In the genomic region with DNA sequence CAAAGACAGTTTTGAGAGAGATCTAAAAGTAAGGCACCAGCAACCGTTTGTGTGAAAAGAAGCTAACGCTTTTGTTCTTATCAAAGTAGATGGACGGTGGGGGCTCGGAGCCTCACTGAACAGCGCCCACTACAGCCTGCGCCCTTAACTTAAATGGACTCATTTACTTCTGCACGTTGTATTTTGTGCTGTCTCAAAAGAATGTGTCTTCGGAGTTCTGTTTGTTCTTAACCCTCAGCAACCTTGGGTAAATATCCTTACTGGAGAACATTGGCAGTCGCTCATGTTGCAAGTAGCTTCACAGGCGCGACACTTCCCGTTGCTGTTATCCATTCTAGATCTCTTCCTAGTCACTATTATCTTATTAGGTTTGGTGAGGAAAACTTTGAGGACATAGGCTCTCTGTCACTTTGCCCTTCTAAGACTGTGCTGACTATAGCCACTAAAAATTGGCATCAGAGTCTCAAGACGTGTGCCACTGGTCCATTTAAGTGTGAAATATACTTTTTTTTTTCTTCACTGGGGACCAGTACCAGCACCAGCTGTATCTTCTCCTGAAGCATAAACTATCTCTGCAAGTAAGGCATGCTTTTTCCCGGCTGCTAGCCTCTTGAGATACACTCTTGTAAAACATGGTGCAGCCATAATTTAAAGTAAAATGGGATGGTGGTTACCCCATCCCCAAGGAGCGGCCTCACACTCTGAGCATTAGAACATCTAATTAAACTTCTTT, we compare ENCODE assay signal across 14 mouse cellular contexts.
DNase-seq lines count a peak whose midpoint lies in the region; ATAC-seq and TF ChIP-seq lines count a peak whose summit lies in the region.
"Had no signal": no experiment of that assay in that cellular context is flagged by ENCODE, and none has a peak within 500 bp of the region (broad histone marks: within the 10 kb centered on the region; RNA-seq: fewer than 3 reads in every experiment).

No protein-coding gene starts in this region.

- no peak overlapping the region for H3K27ac ChIP-seq in intestine, embryonic 15.5 days
- H3K27ac ChIP-seq: hindbrain, embryonic 10.5 days; limb, embryonic 12.5 days; liver, embryonic 14.5 days had no signal

- ATAC-seq in intestine, embryonic 15.5 days = peak; percentile 49; the same call in 1 of the 2 replicates
- ATAC-seq: forebrain, postnatal 0 days; inflammation-experienced regulatory T-cells, adult 6 months had no signal

- no peaks in the 10 kb centered on the region for H3K4me1 ChIP-seq in intestine, embryonic 15.5 days (replicated peaks)
- H3K4me1 ChIP-seq in lung, adult 2 months (ENCODE audit: control insufficient read depth, insufficient read depth, low read length) = peaks cover 6% of the 10 kb centered on the region
- H3K4me1 ChIP-seq: limb, embryonic 12.5 days had no signal

- no peaks in the 10 kb centered on the region for H3K9me3 ChIP-seq in intestine, embryonic 15.5 days
- H3K9me3 ChIP-seq: hindbrain, embryonic 10.5 days; limb, embryonic 12.5 days had no signal

- TF ChIP-seq POLR2A in lung, adult 2 months (IDR thresholded peaks at IDR 0.05; ENCODE audit: borderline replicate concordance, extremely low read depth, low read depth, low read length) = no peak

- no peak overlapping the region for H3K9ac ChIP-seq in intestine, embryonic 15.5 days
- H3K9ac ChIP-seq: forebrain, postnatal 0 days; limb, embryonic 12.5 days; liver, embryonic 14.5 days had no signal

- WGBS in intestine, embryonic 15.5 days = 41% methylated on average over 15 of the region's 15 CpGs
- WGBS in lung, adult 2 months = 44% methylated on average over 15 of the region's 15 CpGs

- DNase-seq in kidney, postnatal 4 days = peak; percentile 18 to 34
- no peak for DNase-seq in kidney, adult 11 months
- no peak for DNase-seq in lung, adult 2 months
- peak; percentile 71 for DNase-seq in lung, postnatal 36 days
- DNase-seq in urinary bladder, postnatal 10 days (ENCODE audit: low spot score) = no peak
- DNase-seq in heart, postnatal 14 days = no peak
- DNase-seq: cerebellum, adult 9-10 months; forebrain, postnatal 0 days; right cerebral cortex, postnatal 4 days had no signal

- peak; percentile 13; the same call in 1 of the 2 replicates for TF ChIP-seq CTCF in lung, adult 2 months (IDR thresholded peaks at IDR 0.05; ENCODE audit: insufficient read depth, low read length)

- no peak overlapping the region for H3K4me2 ChIP-seq in intestine, embryonic 15.5 days (replicated peaks)
- H3K4me2 ChIP-seq: limb, embryonic 12.5 days had no signal

- H3K4me3 ChIP-seq in intestine, embryonic 15.5 days (replicated peaks) = no peak overlapping the region
- H3K4me3 ChIP-seq in lung, adult 2 months (replicated peaks; ENCODE audit: extremely low read depth, low read depth, low read length) = no peak overlapping the region
- H3K4me3 ChIP-seq: hindbrain, embryonic 10.5 days; limb, embryonic 12.5 days had no signal

- no peaks in the 10 kb centered on the region for H3K27me3 ChIP-seq in intestine, embryonic 15.5 days (replicated peaks)
- H3K27me3 ChIP-seq: limb, embryonic 12.5 days had no signal

- intact Hi-C loops in heart, postnatal 14 days (cut with DNase I) = no loop called here

- no peaks in the 10 kb centered on the region for H3K36me3 ChIP-seq in intestine, embryonic 15.5 days
- H3K36me3 ChIP-seq: hindbrain, embryonic 10.5 days; limb, embryonic 12.5 days had no signal

Comparison
In these comparisons a context has a peak if more than half of its experiments do, and no peak if none do; other contexts are left out.
1. DNase-seq: peak in kidney, postnatal 4 days (2 of 2) and lung, postnatal 36 days (single experiment); none in kidney, adult 11 months (single experiment), lung, adult 2 months (single experiment), urinary bladder, postnatal 10 days (single experiment) and heart, postnatal 14 days (0 of 2).